Mouse (Mus musculus) layer of hippocampus, adult 2 months (tissue): ENCODE data around the gene E130308A19Rik. TPM values are rescaled to one million over a fixed set of nuclear protein-coding genes. Genes with fewer than 3 reads are reported as not detected.

Experiments used
- DNase-seq, 2 experiments: peaks; one replicate each; pipeline ENCODE4 v3.0.0; 2022; ENCODE audit warnings: low spot score in 2 of 2
- H3K27ac ChIP-seq: fragments of 200-600 bp; 2 replicates; pipeline ENCODE4 v1.8.1; 2022
- H3K4me3 ChIP-seq: fragments of 200-600 bp; 2 replicates; pipeline ENCODE4 v1.8.1; 2022; ENCODE audit warnings: mild to moderate bottlenecking
- CTCF ChIP-seq: fragments of 200-600 bp; conservative IDR thresholded peaks from 2 replicates; pipeline ENCODE4 v1.8.1; 2022; ENCODE audit warnings: antibody characterized with exemption, mild to moderate bottlenecking, moderate library complexity
- total RNA-seq, 2 experiments: library from RNA; stranded (reverse); gene quantifications; 2 replicates each; pipeline ENCODE4 v1.2.3; 2021

E130308A19Rik gene
- total RNA-seq, 2 experiments from 2014 or later, result 12.8 to 13.6 TPM

DNA sequence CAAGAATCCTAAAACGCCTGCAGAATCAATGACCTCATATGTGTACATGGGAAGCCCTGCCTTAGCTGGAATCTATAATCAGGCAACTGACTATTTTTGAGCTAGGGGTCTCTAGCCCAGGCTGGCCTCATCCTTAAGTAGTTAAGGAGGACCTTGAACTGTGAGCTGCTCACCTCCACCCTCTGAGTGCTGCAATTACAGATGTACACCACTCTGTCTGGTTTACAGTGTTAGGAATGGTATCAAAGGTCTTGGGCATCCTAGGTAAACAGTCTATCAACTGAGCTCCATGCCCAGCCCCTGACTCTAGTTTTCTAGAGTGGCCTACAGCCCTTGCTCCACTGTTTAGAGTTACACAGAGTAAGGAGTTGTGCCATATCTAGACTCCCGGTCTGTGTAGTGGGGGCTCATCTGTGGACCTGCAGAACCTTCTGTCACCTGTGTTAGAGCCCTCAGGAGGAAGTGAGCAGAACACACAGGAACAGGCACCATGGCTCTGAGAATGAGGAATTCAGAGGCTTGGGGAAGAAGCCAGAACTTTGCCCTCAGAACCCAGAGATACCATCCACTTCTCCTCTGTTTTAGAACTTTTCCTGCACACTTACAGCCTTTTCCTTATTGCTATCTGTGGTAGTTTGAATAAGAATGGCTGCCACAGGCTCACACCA, 169.9 kb downstream of the E130308A19Rik start:
- DNase-seq, result no peak
- H3K4me3 ChIP-seq, result no peak overlapping the region
- TF ChIP-seq CTCF, result no peak
- no peak overlapping the region for H3K27ac ChIP-seq

DNA sequence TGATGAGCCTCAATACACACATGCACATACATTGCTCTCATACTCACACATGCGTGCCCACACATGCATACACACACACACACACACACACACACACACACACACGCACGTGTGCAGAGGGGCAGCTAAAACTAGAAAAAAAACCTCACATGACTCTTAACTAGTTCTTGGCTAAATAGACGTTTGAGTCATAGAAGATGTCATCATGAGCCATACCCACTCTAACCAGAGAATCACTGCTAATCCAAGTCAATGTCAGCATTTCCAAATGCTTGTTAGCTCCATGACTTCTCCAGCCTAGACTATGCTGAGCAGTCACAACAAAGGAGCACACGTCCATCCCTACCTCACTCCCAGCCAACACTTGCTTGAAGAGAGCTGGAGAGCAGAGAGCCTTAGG, 174.2 kb downstream of the E130308A19Rik start:
- H3K27ac ChIP-seq, result peak overlapping the region; percentile 73; the same call in 1 of the 2 replicates
- TF ChIP-seq CTCF, result no peak
- no peak overlapping the region for H3K4me3 ChIP-seq
- no peak for DNase-seq

DNA sequence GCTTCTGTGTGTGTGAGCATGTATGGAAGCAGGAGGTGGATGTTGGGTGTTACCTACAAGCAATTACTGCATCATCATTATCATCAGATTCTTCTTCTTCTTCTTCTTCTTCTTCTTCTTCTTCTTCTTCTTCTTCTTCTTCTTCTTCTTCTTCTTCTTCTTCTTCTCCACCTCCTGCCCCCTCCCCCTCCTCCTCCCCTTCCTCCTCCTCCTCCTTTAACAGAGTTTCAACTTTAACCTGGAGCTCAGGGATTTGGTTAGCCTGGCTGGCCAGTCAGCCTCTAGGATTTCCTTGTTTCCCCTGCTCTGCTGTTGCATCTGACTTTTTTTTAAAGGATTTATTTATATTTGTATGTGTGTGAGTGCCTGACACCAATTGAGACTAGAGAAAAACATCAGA, 175.5 kb downstream of the E130308A19Rik start, which contains the start of gene Inip:
Inip (minus strand) TSS at position 101 of the 400 bp plus-strand sequence.
- DNase-seq, result no peak
- Histone ChIP-seq H3K27ac (peak within 1 kb of the TSS; percentile 84), H3K4me3 (no peak within 1 kb of the TSS)
- no peak for TF ChIP-seq CTCF

DNA sequence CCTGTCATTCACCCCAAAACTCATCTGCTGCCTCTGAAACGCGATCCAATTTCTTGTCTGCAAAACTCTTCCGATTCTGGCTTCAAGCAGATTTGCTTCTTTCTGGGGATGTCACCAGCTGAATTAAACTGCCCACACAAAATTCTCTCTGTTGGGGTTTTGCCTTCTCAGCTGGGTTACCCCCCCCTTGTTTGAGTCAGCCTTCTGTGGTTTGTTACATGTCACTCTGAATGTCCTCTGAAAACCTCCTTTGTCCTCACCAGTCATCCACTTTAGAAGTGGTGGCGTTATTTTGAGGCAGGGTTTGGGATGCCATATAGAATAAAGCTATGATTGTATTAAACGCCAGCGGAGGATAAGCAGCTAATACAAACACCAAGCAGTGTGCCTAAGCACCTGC, 176.1 kb downstream of the E130308A19Rik start:
- H3K27ac ChIP-seq, result peak overlapping the region; percentile 84
- no peak for DNase-seq

DNA sequence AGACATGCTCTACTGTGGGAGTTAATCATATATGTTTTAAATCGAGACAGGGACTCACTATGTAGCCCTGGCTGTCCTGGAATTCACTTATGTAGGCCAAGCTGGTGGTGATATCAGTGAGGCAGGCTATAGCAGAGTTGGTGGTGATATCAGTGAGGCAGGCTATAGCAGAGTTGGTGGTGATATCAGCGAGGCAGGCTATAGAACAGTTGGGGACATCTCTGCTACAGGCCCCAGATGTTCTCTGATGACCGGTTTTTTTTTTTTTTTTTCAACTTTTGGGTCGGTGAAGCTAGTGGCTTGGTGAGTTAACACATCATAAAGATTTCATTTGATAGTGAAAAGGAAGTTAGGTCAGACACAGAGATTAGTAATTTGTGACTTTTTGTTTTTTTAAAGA, 176.8 kb downstream of the E130308A19Rik start:
- TF ChIP-seq CTCF, result no peak
- H3K27ac ChIP-seq, result peak overlapping the region; percentile 57

More for the DNA sequence above, 176.1 kb downstream of the E130308A19Rik start:
- H3K4me3 ChIP-seq, result no peak overlapping the region
- TF ChIP-seq CTCF, result no peak

DNA sequence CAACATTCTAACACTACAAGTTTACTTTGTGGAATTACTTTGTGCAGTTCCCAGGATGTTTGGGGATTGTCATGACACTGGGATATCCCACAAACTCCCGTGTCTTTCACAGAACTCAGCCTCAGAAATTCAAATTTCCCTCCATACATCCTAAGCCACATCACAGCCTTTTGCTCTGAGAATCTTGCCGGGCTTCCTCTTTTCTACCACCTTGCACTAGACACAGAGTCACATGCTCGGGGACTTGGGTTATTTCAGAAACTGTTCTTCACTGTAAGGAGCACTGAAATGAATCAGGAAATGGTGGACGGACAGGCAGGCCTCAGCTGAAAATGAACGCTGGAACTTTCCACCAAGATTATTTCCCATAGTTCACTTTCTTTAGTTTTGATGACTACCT, 177.3 kb downstream of the E130308A19Rik start:
- Histone ChIP-seq H3K27ac (peak overlapping the region; percentile 57), H3K4me3 (no peak overlapping the region)
- no peak for TF ChIP-seq CTCF
- DNase-seq, result no peak

More for the DNA sequence above, 176.8 kb downstream of the E130308A19Rik start:
- no peak overlapping the region for H3K4me3 ChIP-seq
- no peak for DNase-seq

DNA sequence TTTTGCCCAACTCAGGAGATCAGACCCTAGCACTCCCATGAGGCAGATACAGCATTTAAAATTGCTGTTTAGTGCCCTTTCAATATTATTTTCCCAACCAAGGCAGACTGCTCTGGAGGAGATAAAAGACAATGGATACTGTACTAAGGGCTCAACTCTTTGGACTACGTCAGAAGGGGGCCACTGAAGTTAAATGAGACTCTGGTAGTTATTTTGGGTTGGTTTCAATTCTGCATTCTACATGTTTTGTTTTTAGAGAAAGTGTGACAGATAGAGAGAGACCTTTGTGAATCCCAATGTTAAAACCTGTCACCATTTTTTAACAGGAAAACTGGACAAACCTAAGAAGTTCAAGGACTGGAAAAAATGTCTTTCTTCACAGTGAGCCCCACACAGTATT, 178.7 kb downstream of the E130308A19Rik start:
- H3K4me3 ChIP-seq, result peak overlapping the region; percentile 98; the same call in 1 of the 2 replicates
- no peak for TF ChIP-seq CTCF
- peak overlapping the region; percentile 96 for H3K27ac ChIP-seq
- DNase-seq, result no peak

DNA sequence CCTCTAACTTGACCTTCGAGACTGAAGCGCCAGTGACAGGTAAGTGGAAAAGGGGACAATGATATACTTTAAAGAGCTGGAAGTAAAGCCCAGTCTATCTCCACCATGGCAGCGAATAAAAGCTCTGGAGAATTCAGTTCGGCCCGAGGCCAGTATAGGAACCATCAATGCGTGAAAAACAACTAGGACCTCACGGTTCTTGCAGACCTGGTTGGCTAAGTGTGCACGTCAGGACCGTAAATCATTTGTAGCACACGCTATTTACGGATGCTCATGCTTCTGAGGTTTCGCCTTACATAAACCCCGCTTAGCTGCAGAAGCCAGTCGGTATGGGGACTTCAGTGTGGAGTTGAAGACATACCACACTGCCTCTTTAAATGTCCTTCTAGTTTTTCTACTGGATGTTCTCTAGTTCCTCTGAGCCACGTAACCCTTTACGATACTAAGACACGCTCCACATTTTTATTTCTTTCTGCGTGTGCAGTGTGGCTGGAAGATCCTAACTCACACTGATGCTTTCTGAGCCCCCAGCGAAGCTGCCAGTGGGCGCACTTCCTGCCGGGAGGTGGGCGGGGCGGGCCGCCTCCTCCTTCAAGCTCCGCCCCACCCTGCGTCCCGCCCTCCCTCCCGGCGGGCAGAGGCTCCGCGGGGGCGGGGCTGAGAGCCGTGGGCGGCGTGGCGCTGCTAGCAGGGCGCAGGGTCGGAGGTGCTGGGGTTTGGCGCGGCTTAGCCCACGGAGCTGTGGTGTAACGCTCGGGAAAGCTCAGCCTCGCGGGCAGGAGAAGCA, 179.4 kb downstream of the E130308A19Rik start, which contains the start of gene Snx30:
Snx30 (plus strand) TSS at position 660 of the 787 bp plus-strand sequence.
- Histone ChIP-seq H3K27ac (peak within 1 kb of the TSS; percentile 96), H3K4me3 (peak within 1 kb of the TSS; percentile 98)
- peak; percentile 91 to 92 for DNase-seq
- peak; percentile 19; the same call in 1 of the 2 replicates for TF ChIP-seq CTCF

DNA sequence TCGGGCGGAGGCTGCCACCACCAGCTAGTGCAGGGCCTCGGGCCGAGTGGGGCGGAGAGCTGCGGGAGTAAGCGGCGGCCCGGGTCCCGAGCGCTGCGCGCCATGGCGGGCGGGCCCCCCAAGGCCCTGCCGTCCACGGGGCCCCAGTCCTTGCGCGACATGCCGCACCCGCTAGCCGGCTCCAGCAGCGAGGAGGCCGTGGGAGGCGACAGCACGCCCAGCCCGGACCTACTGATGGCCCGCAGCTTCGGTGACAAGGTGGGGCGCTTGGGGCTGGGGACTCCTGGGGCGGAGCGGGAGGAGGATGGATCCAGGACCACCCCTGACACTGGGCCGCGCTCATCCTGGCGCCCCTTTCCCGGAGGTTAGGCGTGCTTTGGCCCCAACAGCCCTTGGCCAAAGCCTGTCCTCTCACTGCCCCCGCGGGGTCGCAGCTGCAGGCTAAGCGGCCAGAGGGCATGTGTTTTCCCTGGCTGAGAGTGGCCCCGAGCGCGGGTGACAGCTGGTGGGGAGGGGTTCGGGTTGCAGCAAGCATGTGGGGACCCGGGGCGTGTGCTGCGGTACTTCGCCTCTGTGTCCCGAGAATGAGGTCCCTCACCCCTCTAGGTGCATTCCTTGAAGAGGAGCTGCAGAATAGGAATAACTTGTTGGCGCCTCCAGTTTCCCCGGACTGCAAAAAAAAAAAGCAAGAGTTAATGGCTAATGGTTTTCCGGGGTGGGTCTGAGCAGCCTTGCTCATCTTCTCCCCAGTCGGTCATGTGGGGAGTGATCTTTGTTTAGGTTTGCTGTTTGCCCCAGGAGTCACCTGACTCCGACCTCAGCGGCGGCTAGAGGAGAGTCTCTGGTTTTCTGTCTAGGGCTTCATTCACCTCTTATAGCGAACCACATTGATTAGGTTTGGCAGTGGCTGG, 180.2 kb downstream of the E130308A19Rik start:
- no peak for TF ChIP-seq CTCF
- Histone ChIP-seq H3K27ac (peak overlapping the region; percentile 96), H3K4me3 (peak overlapping the region; percentile 98)
- DNase-seq, result no peak

DNA sequence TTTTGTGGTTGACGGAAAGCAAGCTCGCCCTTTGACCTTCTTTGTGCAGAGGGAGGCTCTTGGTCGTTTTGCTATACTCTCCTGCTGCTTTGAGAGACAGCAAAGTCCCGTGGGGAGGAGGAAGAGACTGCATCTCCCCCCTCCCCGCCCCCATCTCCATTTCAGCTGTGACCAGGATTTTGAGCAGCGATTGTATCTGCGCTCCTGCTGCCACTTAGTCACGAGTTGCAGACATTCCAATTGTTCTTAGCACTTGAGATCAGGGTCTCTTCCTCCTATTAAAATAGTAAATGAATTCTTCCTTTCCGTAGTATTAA, 180.8 kb downstream of the E130308A19Rik start:
- Histone ChIP-seq H3K4me3 (peak overlapping the region; percentile 98), H3K27ac (peak overlapping the region; percentile 96)
- no peak for DNase-seq
- TF ChIP-seq CTCF, result no peak

DNA sequence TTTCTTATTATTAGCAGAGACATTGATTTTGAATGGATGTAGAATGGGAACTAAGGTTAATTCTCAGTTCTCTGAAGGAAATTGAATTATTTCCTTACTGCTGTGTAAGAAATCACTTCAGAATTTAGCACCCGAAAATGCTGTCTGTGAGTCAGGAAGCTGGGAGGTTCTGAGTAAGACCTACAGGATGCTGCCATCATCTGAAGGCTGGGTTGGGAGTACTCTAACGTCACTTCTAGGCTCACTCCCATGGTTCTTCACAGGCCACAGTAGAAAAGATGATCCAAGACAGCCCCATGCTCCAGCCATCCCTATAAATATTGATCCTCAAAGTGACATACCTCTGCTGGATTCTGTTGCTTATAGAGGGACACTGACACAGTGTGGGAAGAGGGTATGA, 181.5 kb downstream of the E130308A19Rik start:
- no peak for DNase-seq
- no peak for TF ChIP-seq CTCF
- H3K4me3 ChIP-seq, result peak overlapping the region; percentile 98
- H3K27ac ChIP-seq, result peak overlapping the region; percentile 96

DNA sequence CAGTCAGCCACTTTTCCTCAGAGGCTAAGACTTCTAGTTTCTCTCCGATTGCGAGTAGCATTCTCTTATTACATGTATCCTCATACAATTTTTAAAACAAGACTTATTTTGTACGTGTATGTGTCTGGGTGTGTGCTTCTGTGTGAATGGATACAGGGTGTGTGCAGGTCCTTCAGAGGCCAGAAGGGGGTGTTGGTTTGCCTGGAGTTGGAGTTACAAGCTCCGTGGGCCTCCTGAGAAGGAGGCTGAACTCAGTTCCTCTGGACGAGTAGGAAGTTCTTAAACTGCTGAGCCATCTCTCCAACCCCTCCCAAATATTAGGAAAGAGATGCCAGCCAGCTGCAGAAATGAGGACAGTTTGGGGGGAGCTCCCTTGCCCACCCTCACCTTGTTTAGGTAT, 182.4 kb downstream of the E130308A19Rik start:
- H3K27ac ChIP-seq, result no peak overlapping the region
- DNase-seq, result no peak
- no peak overlapping the region for H3K4me3 ChIP-seq
- TF ChIP-seq CTCF, result peak; percentile 63

Other genes starting within 250 kb of the E130308A19Rik start
- gene Susd1, start 187.6 kb upstream of the E130308A19Rik start, total RNA-seq, result 10 to 100 TPM in 1 of 2 experiments, 1 to 10 TPM in 1; 9.9 to 10.3 TPM
- 10 to 100 TPM; 35.6 to 44.3 TPM for gene Ptbp3, start 76.8 kb upstream of the E130308A19Rik start, total RNA-seq
- gene Hsdl2, start 44.6 kb upstream of the E130308A19Rik start, total RNA-seq, result 10 to 100 TPM; 25.3 to 26.6 TPM
- gene Inip, start 175.4 kb downstream of the E130308A19Rik start, total RNA-seq, result 10 to 100 TPM; 23.6 to 25.6 TPM
- 10 to 100 TPM; 40.3 to 44.6 TPM for gene Snx30, start 179.6 kb downstream of the E130308A19Rik start, total RNA-seq